Mouse (Mus musculus) stomach, embryonic 15.5 days (tissue): ENCODE data around the gene Lmf2. TPM values are rescaled to one million over a fixed set of nuclear protein-coding genes. Genes with fewer than 3 reads are reported as not detected.

Source experiments
- ATAC-seq: fragments of 200-750 bp; cut with Nextera tagmentation; 2 replicates; pipeline ENCODE4 v1.8.0; 2017; ENCODE audit warnings: low read depth, moderate number of reproducible peaks, moderate TSS enrichment; ENCODE audit not compliant: insufficient read depth, low FRiP score
- H3K27ac ChIP-seq: fragments of 300-500 bp; sonication (generic); 2 replicates; pipeline ENCODE4 v1.5.1; 2015; ENCODE audit warnings: mild to moderate bottlenecking, inconsistent platforms
- H3K27me3 ChIP-seq: fragments of 300-500 bp; sonication (generic); replicated peaks from 2 replicates; pipeline ENCODE4 v1.6.1; 2015; ENCODE audit warnings: inconsistent platforms
- H3K36me3 ChIP-seq: fragments of 300-500 bp; sonication (generic); 2 replicates; pipeline ENCODE4 v1.6.1; 2015; ENCODE audit warnings: inconsistent platforms
- H3K4me1 ChIP-seq: fragments of 300-500 bp; sonication (generic); 2 replicates; pipeline ENCODE4 v1.6.1; 2015; ENCODE audit warnings: inconsistent platforms
- H3K4me2 ChIP-seq: fragments of 300-500 bp; sonication (generic); 2 replicates; pipeline ENCODE4 v1.6.1; 2015; ENCODE audit warnings: mild to moderate bottlenecking, inconsistent platforms
- H3K4me3 ChIP-seq: fragments of 300-500 bp; sonication (generic); replicated peaks from 2 replicates; pipeline ENCODE4 v1.5.1; 2015; ENCODE audit warnings: inconsistent platforms
- H3K9ac ChIP-seq: fragments of 300-500 bp; sonication (generic); 2 replicates; pipeline ENCODE4 v1.6.1; 2015; ENCODE audit warnings: inconsistent platforms
- H3K9me3 ChIP-seq: fragments of 300-500 bp; sonication (generic); 2 replicates; pipeline ENCODE4 v1.6.1; 2016; ENCODE audit warnings: inconsistent platforms
- WGBS: fragments of 180-500 bp; shearing (Covaris S2); methylation state at CpG from one replicate; pipeline ENCODE4 v1.1.7; 2015; 5-methylcytosine and 5-hydroxymethylcytosine counted together
- polyA plus RNA-seq: library from polyadenylated mRNA; unstranded; fragments of >200 nt; fragmentation: Nextera tagmentation; extraction: Ambion mirVana; gene quantifications from 2 replicates; pipeline ENCODE4 v1.2.1, GENCODE M21; 2015

Lmf2 gene
- polyA plus RNA-seq, 1 experiment from 2014 or later, result 57.3 TPM

GRCm38 (mm10) chr15:89363051-89363450 is 7.6 kb upstream of the Lmf2 start:
- ATAC-seq, result no peak
- Histone ChIP-seq H3K9ac (no peak overlapping the region), H3K4me1 (0 out of 2 replicates have a peak, but pooled peaks cover 3% of the 10 kb centered on the region), H3K9me3 (no peaks in the 10 kb centered on the region), H3K27me3 (no peaks in the 10 kb centered on the region), H3K27ac (no peak overlapping the region), H3K36me3 (peaks cover 56% of the 10 kb centered on the region), H3K4me2 (no peak overlapping the region), H3K4me3 (no peak overlapping the region)
- WGBS, result 89% methylated on average over 7 of the region's 7 CpGs

DNA sequence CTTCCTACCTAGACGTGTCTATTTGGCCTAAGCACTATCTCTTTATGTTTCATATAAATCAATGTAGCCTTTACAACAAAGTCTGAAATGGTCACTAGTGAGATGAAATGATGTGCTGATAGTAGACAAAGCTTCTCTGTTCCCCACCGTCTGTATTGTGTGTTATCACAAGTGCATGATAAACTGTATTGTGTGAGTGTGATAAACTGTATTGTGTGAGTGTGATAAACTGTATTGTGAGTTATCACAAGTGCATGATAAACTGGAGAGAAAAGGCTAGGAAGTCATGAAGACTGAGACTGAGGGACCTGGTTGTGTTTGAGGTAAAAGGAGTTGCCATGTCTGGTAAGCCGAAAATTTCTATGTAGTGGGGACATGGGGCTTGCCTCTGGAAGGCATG is 3.3 kb upstream of the Lmf2 start:
- H3K36me3 ChIP-seq, result peaks cover 22% of the 10 kb centered on the region

GRCm38 (mm10) chr15:89356372-89356771 is 913 bp upstream of the Lmf2 start:
- Histone ChIP-seq H3K27ac (peak overlapping the region; percentile 93), H3K4me2 (peak overlapping the region; percentile 66), H3K27me3 (no peaks in the 10 kb centered on the region), H3K9ac (peak overlapping the region; percentile 84), H3K4me3 (peak overlapping the region; percentile 77), H3K36me3 (peaks cover 33% of the 10 kb centered on the region), H3K9me3 (no peaks in the 10 kb centered on the region), H3K4me1 (peaks cover 24% of the 10 kb centered on the region)
- ATAC-seq, result peak; percentile 71; the same call in 1 of the 2 replicates
- WGBS, result under 1% methylated on average over 15 of the region's 15 CpGs

More for the DNA sequence above, 3.3 kb upstream of the Lmf2 start:
- Histone ChIP-seq H3K9me3 (no peaks in the 10 kb centered on the region), H3K4me1 (peaks cover 22% of the 10 kb centered on the region), H3K4me2 (no peak overlapping the region), H3K27ac (no peak overlapping the region), H3K9ac (no peak overlapping the region), H3K4me3 (no peak overlapping the region), H3K27me3 (no peaks in the 10 kb centered on the region)
- ATAC-seq, result no peak
- 67% methylated on average over 3 of the region's 3 CpGs for WGBS

GRCm38 (mm10) chr15:89354455-89354854 is 1.0 kb downstream of the Lmf2 start:
- Histone ChIP-seq H3K27ac (no peak overlapping the region), H3K4me3 (peak overlapping the region; percentile 77), H3K4me2 (peak overlapping the region; percentile 76), H3K36me3 (peaks cover 33% of the 10 kb centered on the region), H3K4me1 (peaks cover 24% of the 10 kb centered on the region), H3K27me3 (no peaks in the 10 kb centered on the region), H3K9ac (peak overlapping the region; percentile 55; the same call in 1 of the 2 replicates), H3K9me3 (no peaks in the 10 kb centered on the region)
- 66% methylated on average over 7 of the region's 7 CpGs for WGBS
- ATAC-seq, result no peak

DNA sequence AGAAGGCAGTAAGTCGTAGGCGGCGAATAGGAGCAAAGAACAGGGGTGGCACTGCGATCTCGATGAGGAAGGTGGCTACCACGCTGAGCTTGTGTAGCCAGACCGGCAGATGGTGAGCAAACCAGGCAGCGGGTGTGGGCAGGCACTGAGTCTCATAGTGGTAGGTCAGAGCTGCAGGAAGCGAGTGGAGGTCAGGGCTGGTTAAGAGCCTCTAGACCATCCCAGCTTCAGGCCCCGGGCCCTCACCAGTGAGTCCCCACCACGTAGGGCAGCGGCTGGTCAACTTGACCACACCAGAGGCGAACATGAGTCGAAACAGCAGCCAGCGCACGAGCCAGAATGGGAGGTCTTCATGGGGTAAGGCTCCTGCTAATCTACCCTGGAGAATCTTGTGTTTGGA is 1.6 kb downstream of the Lmf2 start:
- H3K9ac ChIP-seq, result no peak overlapping the region

GRCm38 (mm10) chr15:89352795-89353194 is 2.7 kb downstream of the Lmf2 start:
- Histone ChIP-seq H3K27me3 (no peaks in the 10 kb centered on the region), H3K4me3 (no peak overlapping the region), H3K36me3 (peaks cover 33% of the 10 kb centered on the region), H3K9ac (no peak overlapping the region), H3K27ac (no peak overlapping the region), H3K4me2 (no peak overlapping the region), H3K4me1 (peaks cover 20% of the 10 kb centered on the region), H3K9me3 (no peaks in the 10 kb centered on the region)
- no peak for ATAC-seq
- WGBS, result 94% methylated on average over 12 of the region's 12 CpGs

More for the DNA sequence above, 1.6 kb downstream of the Lmf2 start:
- Histone ChIP-seq H3K4me3 (no peak overlapping the region), H3K27me3 (no peaks in the 10 kb centered on the region), H3K36me3 (peaks cover 33% of the 10 kb centered on the region), H3K9me3 (no peaks in the 10 kb centered on the region), H3K27ac (no peak overlapping the region), H3K4me1 (peaks cover 24% of the 10 kb centered on the region), H3K4me2 (peak overlapping the region; percentile 76; the same call in 1 of the 2 replicates)
- no peak for ATAC-seq
- 95% methylated on average over 16 of the region's 16 CpGs for WGBS

- no peak overlapping the region for H3K4me3 ChIP-seq
- H3K9me3 ChIP-seq, result no peaks in the 10 kb centered on the region
- H3K4me1 ChIP-seq, result peaks cover 16% of the 10 kb centered on the region
- no peak for ATAC-seq
- H3K27me3 ChIP-seq, result no peaks in the 10 kb centered on the region
- 88% methylated on average over 14 of the region's 14 CpGs for WGBS
- H3K36me3 ChIP-seq, result peaks cover 33% of the 10 kb centered on the region
- H3K27ac ChIP-seq, result no peak overlapping the region
- no peak overlapping the region for H3K4me2 ChIP-seq
- no peak overlapping the region for H3K9ac ChIP-seq
Observed at GRCm38 (mm10) chr15:89352054-89352453, 3.4 kb downstream of the Lmf2 start.

DNA sequence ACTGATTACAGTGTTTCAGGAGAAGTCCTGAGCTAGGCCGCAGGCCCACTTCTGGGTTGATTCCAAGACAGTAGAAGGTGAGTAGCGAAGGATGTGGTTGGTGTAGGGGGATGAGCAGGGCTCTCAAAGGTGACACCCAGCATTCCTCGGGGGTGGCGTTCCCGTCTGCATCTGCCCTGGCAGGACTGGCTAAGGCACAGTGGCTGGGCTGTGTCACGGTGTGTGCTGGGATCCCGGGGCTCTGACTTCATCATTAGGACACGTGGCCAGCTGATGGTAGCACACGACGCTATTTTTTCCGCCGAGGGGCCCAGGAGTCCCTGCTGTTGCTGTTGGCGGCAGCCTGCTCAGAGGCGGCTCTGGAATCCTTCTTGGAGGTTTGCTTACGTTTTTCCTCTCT is 4.2 kb downstream of the Lmf2 start:
- H3K4me1 ChIP-seq, result peaks cover 13% of the 10 kb centered on the region
- no peaks in the 10 kb centered on the region for H3K9me3 ChIP-seq
- peaks cover 33% of the 10 kb centered on the region for H3K36me3 ChIP-seq
- H3K27ac ChIP-seq, result no peak overlapping the region
- WGBS, result 86% methylated on average over 15 of the region's 15 CpGs
- no peak overlapping the region for H3K4me3 ChIP-seq
- no peak overlapping the region for H3K9ac ChIP-seq
- ATAC-seq, result no peak
- no peaks in the 10 kb centered on the region for H3K27me3 ChIP-seq
- no peak overlapping the region for H3K4me2 ChIP-seq

DNA sequence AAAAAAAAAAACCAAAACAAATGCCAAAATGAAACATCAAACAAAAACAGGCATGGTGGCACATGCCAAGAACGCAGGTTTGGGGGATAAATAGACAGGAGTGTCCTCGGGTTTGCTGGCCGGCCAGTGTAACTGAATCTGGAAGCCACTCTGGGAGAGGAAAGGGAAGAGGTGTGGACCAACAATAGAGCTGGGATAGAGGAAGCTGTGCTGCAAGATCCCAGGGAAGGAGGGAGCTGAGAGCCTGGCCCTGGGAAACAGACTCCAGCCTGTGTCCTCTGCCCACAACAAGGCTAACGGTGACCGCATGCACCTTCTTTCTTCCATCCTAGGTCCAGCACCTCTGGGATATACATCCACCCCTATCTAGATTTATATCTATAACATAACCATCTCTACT is 5.0 kb downstream of the Lmf2 start:
- Histone ChIP-seq H3K9ac (no peak overlapping the region), H3K27me3 (no peaks in the 10 kb centered on the region), H3K4me2 (no peak overlapping the region), H3K27ac (no peak overlapping the region), H3K36me3 (peaks cover 33% of the 10 kb centered on the region), H3K4me1 (peaks cover 13% of the 10 kb centered on the region), H3K9me3 (no peaks in the 10 kb centered on the region), H3K4me3 (no peak overlapping the region)
- no peak for ATAC-seq
- WGBS, result 92% methylated on average over 5 of the region's 5 CpGs

- Histone ChIP-seq H3K4me2 (no peak overlapping the region), H3K9me3 (no peaks in the 10 kb centered on the region), H3K36me3 (no peaks in the 10 kb centered on the region), H3K4me1 (no peaks in the 10 kb centered on the region), H3K9ac (no peak overlapping the region), H3K27me3 (no peaks in the 10 kb centered on the region), H3K4me3 (no peak overlapping the region), H3K27ac (no peak overlapping the region)
- 78% methylated on average over 3 of the region's 3 CpGs for WGBS
- ATAC-seq, result no peak
Observed at GRCm38 (mm10) chr15:89343325-89343724, 12.1 kb downstream of the Lmf2 start.

DNA sequence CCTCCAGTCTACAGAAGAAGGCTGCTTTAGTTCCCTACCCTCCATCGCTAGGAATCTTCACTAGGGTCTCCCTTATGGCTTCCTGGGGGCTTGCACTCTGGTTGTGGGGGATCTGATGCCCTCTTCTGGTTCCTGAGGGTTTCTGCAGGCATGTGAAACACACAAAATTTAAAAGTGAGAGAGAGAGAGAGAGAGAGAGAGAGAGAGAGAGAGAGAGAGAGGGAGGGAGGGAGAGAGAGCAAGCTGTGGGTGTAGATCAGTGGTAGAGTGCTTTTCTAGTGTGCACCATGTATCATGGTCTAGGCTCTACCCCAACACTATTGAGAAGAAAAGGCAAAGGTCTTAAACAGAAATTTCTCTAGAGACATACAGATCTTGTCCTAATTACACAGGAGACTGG is 13.8 kb downstream of the Lmf2 start:
- Histone ChIP-seq H3K4me1 (no peaks in the 10 kb centered on the region), H3K9me3 (no peaks in the 10 kb centered on the region), H3K4me3 (no peak overlapping the region), H3K9ac (no peak overlapping the region), H3K27me3 (no peaks in the 10 kb centered on the region), H3K27ac (no peak overlapping the region), H3K4me2 (no peak overlapping the region), H3K36me3 (no peaks in the 10 kb centered on the region)
- 52% methylated on average over 1 of the region's 1 CpGs for WGBS
- ATAC-seq, result no peak

DNA sequence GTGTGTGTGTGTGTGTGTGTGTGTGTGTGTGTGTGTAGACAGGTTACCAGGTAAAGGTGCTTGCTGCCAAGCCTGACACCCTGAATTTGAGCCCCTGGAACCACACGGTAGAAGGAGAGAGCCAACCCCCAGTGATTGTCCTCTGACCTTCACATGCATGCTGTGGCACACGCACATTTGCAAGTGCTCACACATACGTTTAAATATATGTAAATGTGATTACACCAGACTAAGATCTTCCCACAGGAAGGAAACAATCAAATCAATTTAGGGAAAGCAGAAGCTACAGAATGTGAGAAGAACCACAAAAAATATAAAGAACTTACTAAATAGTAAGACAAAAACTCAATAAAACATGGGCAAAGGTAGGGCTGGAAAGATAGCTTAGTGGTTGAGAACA is 15.3 kb downstream of the Lmf2 start:
- Histone ChIP-seq H3K4me1 (no peaks in the 10 kb centered on the region), H3K9ac (no peak overlapping the region), H3K4me3 (no peak overlapping the region), H3K27ac (no peak overlapping the region), H3K27me3 (no peaks in the 10 kb centered on the region), H3K36me3 (no peaks in the 10 kb centered on the region), H3K4me2 (no peak overlapping the region), H3K9me3 (no peaks in the 10 kb centered on the region)
- 76% methylated on average over 3 of the region's 3 CpGs for WGBS
- no peak for ATAC-seq

- H3K36me3 ChIP-seq, result no peaks in the 10 kb centered on the region
- H3K9me3 ChIP-seq, result no peaks in the 10 kb centered on the region
- H3K4me1 ChIP-seq, result no peaks in the 10 kb centered on the region
- no peak overlapping the region for H3K4me3 ChIP-seq
- ATAC-seq, result no peak
- H3K27me3 ChIP-seq, result no peaks in the 10 kb centered on the region
- no peak overlapping the region for H3K27ac ChIP-seq
- H3K4me2 ChIP-seq, result no peak overlapping the region
- WGBS, result 79% methylated on average over 2 of the region's 2 CpGs
- H3K9ac ChIP-seq, result no peak overlapping the region
Observed at GRCm38 (mm10) chr15:89339696-89340095, 15.8 kb downstream of the Lmf2 start.
